Mouse (Mus musculus): Measurements from ENCODE around the gene Pecam1. TPM values are rescaled to one million over a fixed set of nuclear protein-coding genes. Genes with fewer than 3 reads are reported as not detected.
A peak's percentile ranks its signal among the peaks of the same experiment; 100 is the strongest.

The Pecam1 gene
- polyA plus RNA-seq, 1 experiment from 2014 or later = 61.4 TPM

DNA sequence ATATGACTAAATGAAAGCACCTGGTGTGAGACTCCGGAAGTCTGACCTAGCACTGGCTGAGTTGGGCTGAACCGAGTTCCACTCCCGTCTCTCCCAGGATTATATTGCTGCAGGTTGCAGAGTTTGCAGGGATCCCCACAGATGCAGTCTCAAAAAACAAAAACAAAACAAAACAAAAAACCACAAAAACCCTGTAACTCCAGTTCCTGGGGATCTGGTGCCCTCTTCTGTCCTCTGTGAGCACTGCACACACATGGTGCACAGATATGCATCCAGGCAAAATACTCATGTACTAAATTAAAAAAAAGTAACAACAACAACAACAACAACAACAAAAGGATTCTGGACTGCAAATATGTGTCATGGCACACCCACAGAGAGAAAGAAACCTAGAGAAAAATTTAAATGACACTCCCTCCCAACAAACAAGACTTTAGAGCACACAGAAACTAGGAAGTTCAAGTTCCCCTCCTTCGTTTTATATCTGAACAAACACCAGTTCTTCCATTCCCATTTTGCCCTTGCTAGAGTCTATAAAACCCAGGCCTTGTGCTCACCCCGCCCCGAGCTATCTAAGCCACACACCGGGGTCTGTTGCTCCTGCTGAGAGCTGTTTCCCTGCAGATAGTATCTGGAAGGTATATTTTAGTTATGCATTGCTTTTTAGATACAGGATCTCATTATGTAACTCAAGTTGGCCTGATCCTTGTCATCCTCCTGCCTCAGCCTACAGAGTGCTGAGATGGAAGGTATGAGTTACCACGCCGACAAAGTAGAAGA is 20.0 kb upstream of the Pecam1 start:
- no peak overlapping the region for H3K4me3 ChIP-seq
- H3K27me3 ChIP-seq (replicated peaks) = no peaks in the 10 kb centered on the region
- WGBS = 91% methylated on average over 9 of the region's 9 CpGs
- H3K4me2 ChIP-seq = no peak overlapping the region
- peaks cover 10% of the 10 kb centered on the region; the same call in 1 of the 2 replicates for H3K9me3 ChIP-seq
- no peak for ATAC-seq (ENCODE audit: extremely low read depth, insufficient number of reproducible peaks, low FRiP score, low TSS enrichment)
- H3K4me1 ChIP-seq = no peaks in the 10 kb centered on the region
- peaks cover 97% of the 10 kb centered on the region for H3K36me3 ChIP-seq
- no peak overlapping the region for H3K27ac ChIP-seq (replicated peaks)
- H3K9ac ChIP-seq = no peak overlapping the region

- peaks cover 16% of the 10 kb centered on the region for H3K4me1 ChIP-seq
- H3K9ac ChIP-seq = no peak overlapping the region
- no peaks in the 10 kb centered on the region for H3K27me3 ChIP-seq (replicated peaks)
- no peak overlapping the region for H3K27ac ChIP-seq (replicated peaks)
- peaks cover 10% of the 10 kb centered on the region; the same call in 1 of the 2 replicates for H3K9me3 ChIP-seq
- peaks cover 75% of the 10 kb centered on the region for H3K36me3 ChIP-seq
- no peak overlapping the region for H3K4me3 ChIP-seq
- WGBS = 91% methylated on average over 4 of the region's 4 CpGs
- no peak overlapping the region for H3K4me2 ChIP-seq
- ATAC-seq (ENCODE audit: extremely low read depth, insufficient number of reproducible peaks, low FRiP score, low TSS enrichment) = no peak
Measured at GRCm38 (mm10) chr11:106767516-106767915, 17.1 kb upstream of the Pecam1 start.

- H3K4me2 ChIP-seq = no peak overlapping the region
- peaks cover 67% of the 10 kb centered on the region for H3K36me3 ChIP-seq
- H3K9ac ChIP-seq = no peak overlapping the region
Measured at GRCm38 (mm10) chr11:106766611-106767162, 16.3 kb upstream of the Pecam1 start.

DNA sequence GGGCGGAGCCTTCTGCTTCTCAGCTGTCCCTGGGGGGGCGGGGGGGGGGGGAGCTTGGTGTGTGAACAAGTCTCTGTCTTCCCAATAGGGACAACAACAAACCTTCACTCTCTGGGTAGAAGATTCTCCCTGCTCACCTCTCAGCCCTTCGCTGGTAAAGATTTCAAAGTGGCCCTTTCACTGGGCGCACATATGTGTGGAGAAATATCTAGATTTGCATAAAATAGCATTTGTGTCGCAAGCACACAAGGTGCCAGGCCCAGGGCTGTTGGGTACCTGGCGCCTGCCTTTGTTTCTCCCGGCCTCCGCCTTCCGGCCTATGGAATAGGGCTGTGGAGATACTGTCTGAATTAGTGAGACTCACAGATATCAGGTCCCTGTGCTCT is 12.4 kb upstream of the Pecam1 start:
- no peak overlapping the region for H3K4me3 ChIP-seq
- peak overlapping the region; percentile 91 for H3K27ac ChIP-seq (replicated peaks)
- peaks cover 29% of the 10 kb centered on the region for H3K36me3 ChIP-seq
- H3K9me3 ChIP-seq = peaks cover 4% of the 10 kb centered on the region; the same call in 1 of the 2 replicates
- no peaks in the 10 kb centered on the region for H3K27me3 ChIP-seq (replicated peaks)
- ATAC-seq (ENCODE audit: extremely low read depth, insufficient number of reproducible peaks, low FRiP score, low TSS enrichment) = peak; percentile 9; the same call in 1 of the 2 replicates
- 52% methylated on average over 9 of the region's 9 CpGs for WGBS
- no peak overlapping the region for H3K4me2 ChIP-seq
- peaks cover 36% of the 10 kb centered on the region for H3K4me1 ChIP-seq
- H3K9ac ChIP-seq = peak overlapping the region; percentile 52

More at GRCm38 (mm10) chr11:106766611-106767162, 16.3 kb upstream of the Pecam1 start:
- 85% methylated on average over 4 of the region's 4 CpGs for WGBS
- H3K27me3 ChIP-seq (replicated peaks) = no peaks in the 10 kb centered on the region
- no peak for ATAC-seq (ENCODE audit: extremely low read depth, insufficient number of reproducible peaks, low FRiP score, low TSS enrichment)
- no peak overlapping the region for H3K27ac ChIP-seq (replicated peaks)
- peaks cover 10% of the 10 kb centered on the region; the same call in 1 of the 2 replicates for H3K9me3 ChIP-seq
- no peak overlapping the region for H3K4me3 ChIP-seq
- peaks cover 24% of the 10 kb centered on the region for H3K4me1 ChIP-seq

- peaks cover 40% of the 10 kb centered on the region for H3K4me1 ChIP-seq
- peaks cover 24% of the 10 kb centered on the region for H3K36me3 ChIP-seq
- no peak overlapping the region for H3K4me3 ChIP-seq
- H3K27ac ChIP-seq (replicated peaks) = peak overlapping the region; percentile 91
- no peaks in the 10 kb centered on the region for H3K9me3 ChIP-seq
- peak overlapping the region; percentile 60 for H3K9ac ChIP-seq
- 3% methylated on average over 5 of the region's 5 CpGs for WGBS
- no peak overlapping the region for H3K4me2 ChIP-seq
- peak; percentile 25; the same call in 1 of the 2 replicates for ATAC-seq (ENCODE audit: extremely low read depth, insufficient number of reproducible peaks, low FRiP score, low TSS enrichment)
- H3K27me3 ChIP-seq (replicated peaks) = no peaks in the 10 kb centered on the region
Measured at GRCm38 (mm10) chr11:106762139-106762799, 11.8 kb upstream of the Pecam1 start.

GRCm38 (mm10) chr11:106760511-106760910 is 10.1 kb upstream of the Pecam1 start:
- H3K4me2 ChIP-seq = no peak overlapping the region
- H3K4me1 ChIP-seq = peaks cover 40% of the 10 kb centered on the region
- no peaks in the 10 kb centered on the region for H3K9me3 ChIP-seq
- H3K36me3 ChIP-seq = peaks cover 7% of the 10 kb centered on the region
- H3K9ac ChIP-seq = no peak overlapping the region
- H3K27me3 ChIP-seq (replicated peaks) = no peaks in the 10 kb centered on the region
- 91% methylated on average over 5 of the region's 5 CpGs for WGBS
- no peak overlapping the region for H3K4me3 ChIP-seq
- H3K27ac ChIP-seq (replicated peaks) = no peak overlapping the region
- ATAC-seq (ENCODE audit: extremely low read depth, insufficient number of reproducible peaks, low FRiP score, low TSS enrichment) = no peak

DNA sequence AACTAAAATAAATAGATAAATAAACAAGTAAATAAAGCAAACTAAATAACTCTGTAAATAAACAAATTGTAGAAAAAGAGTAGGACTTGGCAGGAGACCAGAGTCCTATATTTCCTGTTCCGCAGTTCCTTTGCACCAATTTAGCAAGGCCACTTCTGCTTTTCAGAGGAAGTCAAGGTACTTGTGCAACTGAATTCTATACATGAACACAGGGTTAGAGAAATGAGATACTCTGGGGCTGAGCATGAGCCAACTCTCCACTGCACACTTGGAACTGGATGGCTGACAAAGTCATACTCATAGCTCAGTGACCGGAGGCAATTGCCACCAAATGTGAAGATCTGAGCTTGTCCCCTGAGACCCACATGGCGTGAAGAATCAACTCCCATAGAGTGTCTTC is 8.6 kb upstream of the Pecam1 start:
- ATAC-seq (ENCODE audit: extremely low read depth, insufficient number of reproducible peaks, low FRiP score, low TSS enrichment) = no peak
- Histone ChIP-seq H3K27ac (replicated peaks) (no peak overlapping the region), H3K4me2 (no peak overlapping the region), H3K4me3 (no peak overlapping the region), H3K36me3 (no peaks in the 10 kb centered on the region), H3K4me1 (peaks cover 36% of the 10 kb centered on the region), H3K9me3 (no peaks in the 10 kb centered on the region), H3K9ac (no peak overlapping the region), H3K27me3 (replicated peaks) (no peaks in the 10 kb centered on the region)
- WGBS = 82% methylated on average over 3 of the region's 3 CpGs

DNA sequence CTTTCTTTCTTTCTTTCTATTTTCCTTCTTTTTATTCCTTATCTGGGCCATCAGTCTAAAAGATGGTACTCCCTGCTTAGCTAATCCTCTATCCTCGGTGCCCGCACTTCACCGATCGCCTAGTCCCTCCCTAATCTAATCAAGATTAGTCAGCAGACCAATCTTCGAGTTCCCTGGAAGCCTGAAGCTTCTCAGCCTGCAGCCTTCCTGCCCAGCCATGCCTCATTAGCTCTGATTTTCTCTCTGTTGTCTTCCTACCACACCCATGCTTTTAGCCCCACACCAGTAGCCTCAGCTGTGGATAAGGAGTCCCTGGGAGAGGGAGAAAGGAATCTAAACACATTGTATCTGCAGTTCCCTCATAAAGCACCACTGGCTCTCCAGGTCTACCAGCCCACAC is 5.2 kb upstream of the Pecam1 start:
- WGBS = 35% methylated on average over 5 of the region's 5 CpGs
- H3K27me3 ChIP-seq (replicated peaks) = no peaks in the 10 kb centered on the region
- H3K9ac ChIP-seq = no peak overlapping the region
- H3K9me3 ChIP-seq = no peaks in the 10 kb centered on the region
- 0 out of 2 replicates have a peak, but pooled peaks cover 5% of the 10 kb centered on the region for H3K4me1 ChIP-seq
- no peak for ATAC-seq (ENCODE audit: extremely low read depth, insufficient number of reproducible peaks, low FRiP score, low TSS enrichment)
- H3K36me3 ChIP-seq = no peaks in the 10 kb centered on the region
- no peak overlapping the region for H3K4me2 ChIP-seq
- H3K4me3 ChIP-seq = no peak overlapping the region
- H3K27ac ChIP-seq (replicated peaks) = no peak overlapping the region

DNA sequence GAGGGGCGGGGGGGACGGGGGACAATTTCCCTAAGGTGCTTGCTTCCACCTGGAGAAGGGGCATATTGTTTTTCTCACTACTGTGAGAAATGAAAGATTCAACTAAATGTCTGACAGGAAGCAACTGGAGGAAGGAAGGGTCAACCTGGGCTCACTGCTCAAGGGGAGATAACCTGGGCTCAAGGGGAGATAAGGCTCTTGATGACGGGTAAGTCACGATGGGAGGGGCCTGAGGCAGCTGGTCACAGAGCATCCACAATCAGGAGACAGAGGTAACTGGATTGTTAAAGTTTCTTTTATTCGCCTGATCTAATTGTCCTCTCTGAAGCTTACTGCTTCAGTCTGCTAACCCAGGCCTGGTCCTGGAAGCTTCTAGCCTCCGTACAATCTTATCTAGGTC is 2.9 kb upstream of the Pecam1 start:
- WGBS = 65% methylated on average over 6 of the region's 6 CpGs
- H3K27ac ChIP-seq (replicated peaks) = no peak overlapping the region
- ATAC-seq (ENCODE audit: extremely low read depth, insufficient number of reproducible peaks, low FRiP score, low TSS enrichment) = no peak
- H3K4me2 ChIP-seq = no peak overlapping the region
- no peak overlapping the region for H3K9ac ChIP-seq
- no peaks in the 10 kb centered on the region for H3K27me3 ChIP-seq (replicated peaks)
- no peaks in the 10 kb centered on the region for H3K36me3 ChIP-seq
- no peak overlapping the region for H3K4me3 ChIP-seq
- H3K4me1 ChIP-seq = 0 out of 2 replicates have a peak, but pooled peaks cover 5% of the 10 kb centered on the region
- H3K9me3 ChIP-seq = no peaks in the 10 kb centered on the region

DNA sequence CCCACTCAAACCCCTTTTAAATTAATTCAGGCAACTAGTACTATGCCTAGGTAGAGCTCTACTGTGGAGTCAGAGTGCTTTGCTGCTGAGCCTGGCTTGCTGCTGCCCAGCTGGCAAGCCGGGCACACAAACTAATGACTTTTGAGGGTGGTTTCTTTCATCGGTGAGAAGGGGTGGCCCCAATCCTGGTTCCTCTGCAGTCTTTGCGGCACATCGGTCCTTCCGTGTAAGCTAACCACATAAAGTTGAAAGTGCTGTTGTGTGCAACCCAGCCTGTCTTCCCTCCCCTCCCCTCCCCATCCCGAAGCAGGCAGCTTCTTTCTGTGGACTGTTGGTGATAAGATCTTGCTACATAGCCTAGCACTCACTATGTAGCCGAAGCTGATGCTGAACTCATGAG is 1.7 kb upstream of the Pecam1 start:
- ATAC-seq (ENCODE audit: extremely low read depth, insufficient number of reproducible peaks, low FRiP score, low TSS enrichment) = no peak
- H3K4me1 ChIP-seq = no peaks in the 10 kb centered on the region
- WGBS = 64% methylated on average over 7 of the region's 7 CpGs
- no peaks in the 10 kb centered on the region for H3K36me3 ChIP-seq
- H3K9ac ChIP-seq = peak overlapping the region; percentile 21; the same call in 1 of the 2 replicates
- H3K4me2 ChIP-seq = no peak overlapping the region
- no peak overlapping the region for H3K4me3 ChIP-seq
- no peak overlapping the region for H3K27ac ChIP-seq (replicated peaks)
- H3K27me3 ChIP-seq (replicated peaks) = no peaks in the 10 kb centered on the region
- 0 out of 2 replicates have a peak, but pooled peaks cover 4% of the 10 kb centered on the region for H3K9me3 ChIP-seq
